Comparison of ENCODE assay signal across 12 mouse cellular contexts in genomic region chr11:99113111-99113510, GRCm38 (mm10). TPM values are rescaled to one million over a fixed set of nuclear protein-coding genes. Genes with fewer than 3 reads are reported as not detected.
DNase-seq lines count a peak whose midpoint lies in the region; ATAC-seq lines count a peak whose summit lies in the region.
"Had no signal": no experiment of that assay in that cellular context is flagged by ENCODE, and none has a peak within 500 bp of the region (broad histone marks: within the 10 kb centered on the region; RNA-seq: fewer than 3 reads in every experiment).

No protein-coding gene starts in this region.

- peaks cover 18% of the 10 kb centered on the region for H3K4me1 ChIP-seq in heart, embryonic 13.5 days
- H3K4me1 ChIP-seq in embryonic facial prominence, embryonic 14.5 days (ENCODE audit: control insufficient read depth, insufficient read depth, low read length): peaks cover 13% of the 10 kb centered on the region; the same call in 1 of the 2 replicates

- no peak for ATAC-seq in heart, embryonic 13.5 days (ENCODE audit: extremely low read depth, insufficient number of reproducible peaks, low FRiP score, low TSS enrichment)
- ATAC-seq in embryonic facial prominence, embryonic 14.5 days (ENCODE audit: low read depth): peak; percentile 72
- no peak for ATAC-seq in frontal cortex, adult (ENCODE audit: low TSS enrichment)

- H3K36me3 ChIP-seq in heart, embryonic 13.5 days: no peaks in the 10 kb centered on the region
- no peaks in the 10 kb centered on the region for H3K36me3 ChIP-seq in embryonic facial prominence, embryonic 14.5 days (ENCODE audit: control insufficient read depth, insufficient read depth, low read length)

- H3K9ac ChIP-seq in heart, embryonic 13.5 days: no peak overlapping the region
- no peak overlapping the region for H3K9ac ChIP-seq in embryonic facial prominence, embryonic 14.5 days (ENCODE audit: low read depth, low read length)

- H3K27me3 ChIP-seq in heart, embryonic 13.5 days (replicated peaks): no peaks in the 10 kb centered on the region
- H3K27me3 ChIP-seq in embryonic facial prominence, embryonic 14.5 days (replicated peaks; ENCODE audit: control insufficient read depth, insufficient read depth, low read length): no peaks in the 10 kb centered on the region

- 23% methylated on average over 3 of the region's 3 CpGs for WGBS in heart, embryonic 13.5 days
- 5% methylated on average over 3 of the region's 3 CpGs for WGBS in embryonic facial prominence, embryonic 14.5 days

- no peak overlapping the region for H3K4me2 ChIP-seq in heart, embryonic 13.5 days
- no peak overlapping the region for H3K4me2 ChIP-seq in embryonic facial prominence, embryonic 14.5 days (ENCODE audit: low read depth, low read length)

- intact Hi-C loops in heart, postnatal 14 days (cut with DNase I): no loop called here

- H3K9me3 ChIP-seq in heart, embryonic 13.5 days: no peaks in the 10 kb centered on the region
- H3K9me3 ChIP-seq in embryonic facial prominence, embryonic 14.5 days (ENCODE audit: control insufficient read depth, low read length): no peaks in the 10 kb centered on the region

- DNase-seq in heart, postnatal 14 days: no peak
- DNase-seq in MN1 (ENCODE audit: low spot score): peak; percentile 61
- DNase-seq in embryonic facial prominence, embryonic 14.5 days (ENCODE audit: low spot score): peak; percentile 91
- peak; percentile 87 for DNase-seq in mesoderm, embryonic 11.5 days (ENCODE audit: low read depth, low spot score)
- DNase-seq in frontal cortex, postnatal 10 days (ENCODE audit: low spot score in 2 of 2): no peak
- DNase-seq in cerebellum, adult 11-12 months: no peak
- DNase-seq: cerebellum, adult 9-11 months; heart, adult 18-20 months had no signal

- H3K27ac ChIP-seq in heart, embryonic 13.5 days (replicated peaks): peak overlapping the region; percentile 58
- peak overlapping the region; percentile 59 for H3K27ac ChIP-seq in embryonic facial prominence, embryonic 14.5 days (replicated peaks; ENCODE audit: low read depth, low read length)
- H3K27ac ChIP-seq: layer of hippocampus, adult 2 months; macrophage had no signal

- H3K4me3 ChIP-seq in heart, embryonic 13.5 days: no peak overlapping the region
- H3K4me3 ChIP-seq in embryonic facial prominence, embryonic 14.5 days (ENCODE audit: low read depth, low read length): no peak overlapping the region
- H3K4me3 ChIP-seq: layer of hippocampus, adult 2 months had no signal

RNA-seq across cellular contexts. Expression of gene Tns4, which starts 24.0 kb away (rescaled TPM):
- polyA plus RNA-seq in heart, embryonic 13.5 days (2015; fragmentation: Nextera tagmentation; extraction: Ambion mirVana): 0.15 and 0.21 TPM in 2 replicates
- total RNA-seq in heart, postnatal 14 days (2021): under 1 TPM in 1 of 2 experiments, not detected in 1; 0.15 TPM
- 0.81 and 1.0 TPM in 2 replicates for polyA plus RNA-seq in embryonic facial prominence, embryonic 14.5 days (2014; fragmentation: Nextera tagmentation; extraction: Ambion mirVana)
- total RNA-seq: layer of hippocampus, adult 2 months had no signal

RNA-seq across cellular contexts. Expression of gene Ccr7, which starts 41.8 kb away (rescaled TPM):
- 0.14 and 0.23 TPM in 2 replicates for polyA plus RNA-seq in heart, embryonic 13.5 days (2015; fragmentation: Nextera tagmentation; extraction: Ambion mirVana)
- under 1 TPM; 0.45 to 0.80 TPM for total RNA-seq in heart, postnatal 14 days (2021)
- polyA plus RNA-seq in embryonic facial prominence, embryonic 14.5 days (2014; fragmentation: Nextera tagmentation; extraction: Ambion mirVana): 0.33 and 0.50 TPM in 2 replicates
- total RNA-seq: layer of hippocampus, adult 2 months had no signal

Comparison
In these comparisons a context has a peak if more than half of its experiments do, and no peak if none do; other contexts are left out.
1. DNase-seq: peak in MN1 (single experiment), embryonic facial prominence, embryonic 14.5 days (single experiment) and mesoderm, embryonic 11.5 days (single experiment); none in heart, postnatal 14 days (0 of 2), frontal cortex, postnatal 10 days (0 of 2) and cerebellum, adult 11-12 months (single experiment).